Mouse (Mus musculus) hindbrain, embryonic 10.5 days (tissue): ENCODE measurements around the gene Dmxl2. TPM values are rescaled to one million over a fixed set of nuclear protein-coding genes. Genes with fewer than 3 reads are reported as not detected.

Experiments used
- DNase-seq: peaks from one replicate; pipeline ENCODE4 v3.0.0-alpha.2; 2017; ENCODE audit warnings: low spot score
- H3K27ac ChIP-seq: fragments of 300-500 bp; sonication (generic); 2 replicates; pipeline ENCODE4 v1.5.1; 2016; ENCODE audit warnings: mild to moderate bottlenecking, moderate library complexity
- H3K27me3 ChIP-seq: fragments of 300-500 bp; sonication (generic); 2 replicates; pipeline ENCODE4 v1.6.1; 2016; ENCODE audit warnings: mild to moderate bottlenecking; ENCODE audit not compliant: poor library complexity, insufficient read depth, severe bottlenecking
- H3K36me3 ChIP-seq: fragments of 300-500 bp; sonication (generic); 2 replicates; pipeline ENCODE4 v1.6.1; 2016; ENCODE audit warnings: mild to moderate bottlenecking, moderate library complexity
- H3K4me1 ChIP-seq: fragments of 300-500 bp; sonication (generic); replicated peaks from 2 replicates; pipeline ENCODE4 v1.6.1; 2016; ENCODE audit warnings: mild to moderate bottlenecking
- H3K4me3 ChIP-seq: fragments of 300-500 bp; sonication (generic); 2 replicates; pipeline ENCODE4 v1.5.1; 2016; ENCODE audit warnings: mild to moderate bottlenecking, moderate library complexity
- H3K9me3 ChIP-seq: fragments of 300-500 bp; sonication (generic); 2 replicates; pipeline ENCODE4 v1.6.1; 2016; ENCODE audit warnings: mild to moderate bottlenecking, moderate library complexity
- WGBS: fragments of 180-500 bp; shearing (Covaris S2); methylation state at CpG from one replicate; pipeline ENCODE4 v1.1.7; 2016; 5-methylcytosine and 5-hydroxymethylcytosine counted together
- polyA plus RNA-seq: library from polyadenylated mRNA; unstranded; fragments of >200 nt; fragmentation: Nextera tagmentation; extraction: Ambion mirVana; gene quantifications from 2 replicates; pipeline ENCODE4 v1.2.1, GENCODE M21; 2016

The Dmxl2 gene
- 9.2 and 10.7 TPM in 2 replicates for polyA plus RNA-seq

DNA sequence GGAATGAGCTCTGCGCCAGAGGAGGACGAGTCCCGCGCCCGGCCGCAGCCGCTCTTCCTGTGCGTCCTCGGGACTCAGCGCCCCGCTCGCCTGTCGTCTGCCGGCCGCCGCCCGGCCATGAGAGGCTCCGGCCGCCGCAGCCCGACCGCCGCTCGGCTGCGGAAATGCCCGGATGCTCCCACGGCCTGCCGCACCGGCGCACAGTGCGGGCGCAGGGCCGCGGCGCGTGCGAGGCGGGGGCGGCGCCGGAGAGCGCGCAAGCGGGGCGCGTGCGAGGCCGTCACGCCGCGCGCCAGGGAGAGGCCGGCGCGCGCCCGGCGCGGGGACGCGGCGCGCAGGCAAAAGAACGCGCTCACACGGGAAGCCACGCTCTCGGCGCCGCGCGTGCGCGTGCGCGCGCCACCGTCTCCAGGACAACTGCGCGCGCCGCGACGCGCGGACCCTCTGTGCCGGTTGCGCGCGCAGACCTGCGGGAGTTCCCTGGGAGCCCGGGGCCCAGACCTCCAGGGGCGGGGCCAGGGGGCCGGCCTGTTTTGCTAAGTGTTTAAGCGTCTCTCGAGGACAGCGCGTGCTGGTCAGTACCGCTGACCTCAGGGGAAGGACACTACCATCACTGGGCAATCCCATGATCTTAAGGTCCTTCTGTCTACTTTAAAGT lies at the start of gene Dmxl2:
Gene Dmxl2 (minus strand): TSS at position 174 of the 658 bp plus-strand sequence.
- Histone ChIP-seq H3K9me3 (no peaks in the 10 kb centered on the region), H3K36me3 (no peaks in the 10 kb centered on the region), H3K4me3 (peak within 1 kb of the TSS; percentile 91), H3K4me1 (peaks cover 27% of the 10 kb centered on the region), H3K27me3 (peaks cover 18% of the 10 kb centered on the region), H3K27ac (peak within 1 kb of the TSS; percentile 91)
- WGBS, result under 1% methylated on average over 99 of the region's 99 CpGs
- DNase-seq, result peak; percentile 88

GRCm38 (mm10) chr9:54549433-54549832 lies 48.0 kb upstream of the Dmxl2 start:
- 90% methylated on average over 6 of the region's 6 CpGs for WGBS
- H3K27ac ChIP-seq, result no peak overlapping the region
- DNase-seq, result no peak
- 0 out of 2 replicates have a peak, but pooled peaks cover 5% of the 10 kb centered on the region for H3K27me3 ChIP-seq
- no peaks in the 10 kb centered on the region for H3K36me3 ChIP-seq
- H3K4me3 ChIP-seq, result no peak overlapping the region
- H3K9me3 ChIP-seq, result no peaks in the 10 kb centered on the region
- no peaks in the 10 kb centered on the region for H3K4me1 ChIP-seq

DNA sequence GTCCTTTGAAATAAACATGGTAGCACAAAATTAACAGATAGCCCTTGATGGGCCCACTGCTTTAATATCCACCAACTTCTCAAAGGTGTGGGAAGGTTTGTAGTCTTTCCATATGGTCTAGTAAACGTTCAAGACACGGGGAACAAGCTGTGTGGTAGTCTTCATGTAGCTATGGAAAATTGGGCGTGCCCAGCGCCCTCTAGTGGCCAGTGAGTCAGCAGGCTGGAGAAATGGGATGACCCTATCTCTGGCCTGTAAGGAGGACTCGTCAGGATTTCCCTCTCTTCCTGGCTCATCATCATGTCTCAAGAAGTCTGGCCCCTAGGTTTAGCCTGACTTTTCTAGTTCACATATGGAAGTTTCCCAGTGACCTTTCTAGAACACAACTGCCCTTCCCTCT lies 46.1 kb upstream of the Dmxl2 start:
- Histone ChIP-seq H3K27ac (no peak overlapping the region), H3K4me1 (peaks cover 7% of the 10 kb centered on the region; the same call in 1 of the 2 replicates), H3K9me3 (no peaks in the 10 kb centered on the region), H3K4me3 (no peak overlapping the region), H3K36me3 (no peaks in the 10 kb centered on the region), H3K27me3 (no peaks in the 10 kb centered on the region)
- WGBS, result 24% methylated on average over 5 of the region's 5 CpGs
- peak; percentile 60 for DNase-seq

- no peak for DNase-seq
These were observed 43.5 kb upstream of the Dmxl2 start for GRCm38 (mm10) chr9:54544954-54545315.

GRCm38 (mm10) chr9:54544212-54544953 lies 43.0 kb upstream of the Dmxl2 start:
- no peaks in the 10 kb centered on the region for H3K27me3 ChIP-seq
- H3K9me3 ChIP-seq, result no peaks in the 10 kb centered on the region
- no peak for DNase-seq
- no peak overlapping the region for H3K4me3 ChIP-seq
- H3K4me1 ChIP-seq, result peaks cover 7% of the 10 kb centered on the region; the same call in 1 of the 2 replicates
- WGBS, result 83% methylated on average over 9 of the region's 9 CpGs
- no peak overlapping the region for H3K27ac ChIP-seq
- H3K36me3 ChIP-seq, result no peaks in the 10 kb centered on the region

More at GRCm38 (mm10) chr9:54544954-54545315, 43.5 kb upstream of the Dmxl2 start:
- Histone ChIP-seq H3K27me3 (no peaks in the 10 kb centered on the region), H3K27ac (no peak overlapping the region), H3K4me3 (no peak overlapping the region), H3K4me1 (peaks cover 7% of the 10 kb centered on the region; the same call in 1 of the 2 replicates), H3K36me3 (no peaks in the 10 kb centered on the region), H3K9me3 (no peaks in the 10 kb centered on the region)
- WGBS, result 88% methylated on average over 4 of the region's 4 CpGs

- H3K36me3 ChIP-seq, result no peaks in the 10 kb centered on the region
- peaks cover 18% of the 10 kb centered on the region; the same call in 1 of the 2 replicates for H3K4me1 ChIP-seq
- 77% methylated on average over 5 of the region's 5 CpGs for WGBS
- H3K27me3 ChIP-seq, result no peaks in the 10 kb centered on the region
- no peak overlapping the region for H3K4me3 ChIP-seq
- no peak overlapping the region for H3K27ac ChIP-seq
- no peaks in the 10 kb centered on the region for H3K9me3 ChIP-seq
- no peak for DNase-seq
These were observed 39.4 kb upstream of the Dmxl2 start for GRCm38 (mm10) chr9:54540801-54541200.

DNA sequence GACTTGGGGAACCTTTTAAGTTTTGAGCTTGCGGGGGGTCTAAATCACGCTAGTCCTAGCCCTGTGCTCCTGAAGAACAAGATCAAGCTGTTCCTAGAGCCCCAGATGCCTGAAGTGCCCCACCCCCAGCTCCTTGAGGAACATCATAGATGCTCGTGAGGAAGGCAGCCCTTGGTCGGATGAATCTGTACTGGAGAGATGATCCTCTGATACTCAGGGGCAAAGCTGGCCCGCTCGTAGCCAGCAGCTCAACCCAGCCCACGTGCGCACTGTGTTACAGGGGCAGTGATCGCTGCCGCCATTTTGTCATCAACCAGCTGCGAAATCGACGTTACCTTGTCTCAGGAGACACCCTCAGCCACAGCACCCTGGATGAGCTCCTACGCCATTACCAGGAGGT lies 37.3 kb upstream of the Dmxl2 start, which contains the start of gene Sh2d7:
Gene Sh2d7 (plus strand): TSS at position 301 of the 400 bp plus-strand sequence.
- Histone ChIP-seq H3K27ac (no peak within 1 kb of the TSS), H3K4me3 (no peak within 1 kb of the TSS), H3K9me3 (no peaks in the 10 kb centered on the region), H3K4me1 (peaks cover 11% of the 10 kb centered on the region; the same call in 1 of the 2 replicates), H3K27me3 (no peaks in the 10 kb centered on the region), H3K36me3 (no peaks in the 10 kb centered on the region)
- WGBS, result 88% methylated on average over 14 of the region's 14 CpGs
- no peak for DNase-seq

DNA sequence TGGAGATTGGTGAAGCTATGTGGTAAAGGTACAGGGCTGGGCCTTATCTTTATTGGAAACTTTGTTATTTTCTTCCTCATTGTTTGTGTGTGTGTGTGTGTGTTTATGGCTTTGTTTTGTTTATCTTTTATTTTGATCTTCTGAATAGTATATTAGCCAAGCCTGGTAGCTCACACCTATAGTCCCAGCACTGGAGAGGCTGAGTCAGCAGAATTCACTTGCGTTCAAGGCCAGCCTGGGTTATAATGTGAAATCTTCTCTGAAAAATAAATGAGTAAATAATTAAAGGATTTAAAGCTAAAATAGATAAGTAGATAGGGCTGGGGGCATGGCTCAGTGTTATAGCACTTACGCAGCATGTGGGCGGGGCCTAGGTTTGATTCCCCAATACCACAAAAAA lies 36.8 kb upstream of the Dmxl2 start:
- Histone ChIP-seq H3K36me3 (no peaks in the 10 kb centered on the region), H3K27ac (no peak overlapping the region), H3K4me1 (peaks cover 10% of the 10 kb centered on the region; the same call in 1 of the 2 replicates), H3K27me3 (no peaks in the 10 kb centered on the region), H3K9me3 (no peaks in the 10 kb centered on the region), H3K4me3 (no peak overlapping the region)
- DNase-seq, result no peak
- 97% methylated on average over 3 of the region's 3 CpGs for WGBS

DNA sequence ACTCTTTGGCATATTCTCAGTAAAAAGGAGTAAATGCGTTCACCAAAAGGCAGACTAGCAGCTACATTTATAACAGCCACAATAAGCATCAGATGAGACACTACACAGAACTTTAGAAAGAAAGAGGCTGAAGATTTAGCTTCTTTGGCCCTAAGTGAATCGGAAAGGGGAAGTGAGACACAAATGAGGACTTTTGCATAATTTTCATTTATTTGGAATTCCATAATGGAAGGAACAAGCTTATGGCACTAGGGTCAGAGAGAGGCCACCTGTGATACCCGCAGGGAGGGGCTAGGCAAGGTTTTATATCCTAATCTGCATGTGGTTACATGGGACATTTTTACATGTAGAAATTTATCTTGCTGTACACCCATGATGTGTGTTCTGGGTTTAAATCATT lies 36.1 kb upstream of the Dmxl2 start:
- Histone ChIP-seq H3K27ac (no peak overlapping the region), H3K4me3 (no peak overlapping the region), H3K9me3 (no peaks in the 10 kb centered on the region), H3K27me3 (no peaks in the 10 kb centered on the region), H3K4me1 (peaks cover 10% of the 10 kb centered on the region; the same call in 1 of the 2 replicates), H3K36me3 (no peaks in the 10 kb centered on the region)
- 87% methylated on average over 3 of the region's 3 CpGs for WGBS
- DNase-seq, result no peak

GRCm38 (mm10) chr9:54537030-54537429 lies 35.6 kb upstream of the Dmxl2 start:
- no peak overlapping the region for H3K27ac ChIP-seq
- no peak for DNase-seq
- no peak overlapping the region for H3K4me3 ChIP-seq
- WGBS, result 56% methylated on average over 4 of the region's 4 CpGs
- H3K27me3 ChIP-seq, result no peaks in the 10 kb centered on the region
- H3K36me3 ChIP-seq, result no peaks in the 10 kb centered on the region
- no peaks in the 10 kb centered on the region for H3K9me3 ChIP-seq
- H3K4me1 ChIP-seq, result peaks cover 10% of the 10 kb centered on the region; the same call in 1 of the 2 replicates

GRCm38 (mm10) chr9:54536236-54536635 lies 34.8 kb upstream of the Dmxl2 start:
- Histone ChIP-seq H3K4me1 (peaks cover 10% of the 10 kb centered on the region; the same call in 1 of the 2 replicates), H3K27me3 (no peaks in the 10 kb centered on the region), H3K27ac (no peak overlapping the region), H3K36me3 (no peaks in the 10 kb centered on the region), H3K4me3 (no peak overlapping the region), H3K9me3 (no peaks in the 10 kb centered on the region)
- no peak for DNase-seq
- WGBS, result 85% methylated on average over 7 of the region's 7 CpGs

- no peak for DNase-seq
- H3K9me3 ChIP-seq, result no peaks in the 10 kb centered on the region
- peaks cover 10% of the 10 kb centered on the region; the same call in 1 of the 2 replicates for H3K4me1 ChIP-seq
- H3K4me3 ChIP-seq, result no peak overlapping the region
- H3K27ac ChIP-seq, result no peak overlapping the region
- H3K27me3 ChIP-seq, result no peaks in the 10 kb centered on the region
- H3K36me3 ChIP-seq, result no peaks in the 10 kb centered on the region
- 79% methylated on average over 5 of the region's 5 CpGs for WGBS
These were observed 32.5 kb upstream of the Dmxl2 start for GRCm38 (mm10) chr9:54533975-54534374.

- Histone ChIP-seq H3K36me3 (no peaks in the 10 kb centered on the region), H3K27me3 (no peaks in the 10 kb centered on the region), H3K9me3 (no peaks in the 10 kb centered on the region), H3K27ac (no peak overlapping the region), H3K4me1 (peaks cover 10% of the 10 kb centered on the region; the same call in 1 of the 2 replicates), H3K4me3 (no peak overlapping the region)
- no peak for DNase-seq
- WGBS, result 93% methylated on average over 2 of the region's 2 CpGs
These were observed 31.5 kb upstream of the Dmxl2 start for GRCm38 (mm10) chr9:54532926-54533325.
